Mouse (Mus musculus) limb, embryonic 12.5 days (tissue): Measurements from ENCODE around the gene Vmn1r74. TPM values are rescaled to one million over a fixed set of nuclear protein-coding genes. Genes with fewer than 3 reads are reported as not detected.
"Not testable (repeated sequence)": the region's sequence is repeated elsewhere in the genome, so short reads cannot be mapped to it uniquely, and the experiment has no call there.

ENCODE experiments used
- ATAC-seq: fragments of 200-750 bp; cut with Nextera tagmentation; 2 replicates; pipeline ENCODE4 v1.8.0; 2017; ENCODE audit warnings: low read depth, moderate TSS enrichment; ENCODE audit not compliant: insufficient number of reproducible peaks, insufficient read depth, low FRiP score, low TSS enrichment
- H3K27ac ChIP-seq: fragments of 300-500 bp; sonication (generic); 2 replicates; pipeline ENCODE4 v1.5.1; 2016; ENCODE audit warnings: mild to moderate bottlenecking, moderate library complexity
- H3K27me3 ChIP-seq: fragments of 300-500 bp; sonication (generic); 2 replicates; pipeline ENCODE4 v1.6.1; 2016; ENCODE audit warnings: mild to moderate bottlenecking, moderate library complexity
- H3K36me3 ChIP-seq: fragments of 300-500 bp; sonication (generic); 2 replicates; pipeline ENCODE4 v1.6.1; 2016; ENCODE audit warnings: mild to moderate bottlenecking, moderate library complexity
- H3K4me1 ChIP-seq: fragments of 300-500 bp; sonication (generic); replicated peaks from 2 replicates; pipeline ENCODE4 v1.6.1; 2016
- H3K4me2 ChIP-seq: fragments of 300-500 bp; sonication (generic); 2 replicates; pipeline ENCODE4 v1.6.1; 2016; ENCODE audit warnings: mild to moderate bottlenecking, moderate library complexity
- H3K4me3 ChIP-seq: fragments of 300-500 bp; sonication (generic); replicated peaks from 2 replicates; pipeline ENCODE4 v1.5.1; 2016; ENCODE audit warnings: mild to moderate bottlenecking
- H3K9ac ChIP-seq: fragments of 300-500 bp; sonication (generic); replicated peaks from 2 replicates; pipeline ENCODE4 v1.6.1; 2016; ENCODE audit warnings: mild to moderate bottlenecking, moderate library complexity
- H3K9me3 ChIP-seq: fragments of 300-500 bp; sonication (generic); 2 replicates; pipeline ENCODE4 v1.6.1; 2016; ENCODE audit warnings: mild to moderate bottlenecking, moderate library complexity
- WGBS: fragments of 180-500 bp; shearing (Covaris S2); methylation state at CpG from one replicate; pipeline ENCODE4 v1.1.7; 2016; 5-methylcytosine and 5-hydroxymethylcytosine counted together
- polyA plus RNA-seq: library from polyadenylated mRNA; unstranded; fragments of >200 nt; fragmentation: Nextera tagmentation; extraction: Ambion mirVana; gene quantifications from 2 replicates; pipeline ENCODE4 v1.2.1, GENCODE M21; 2016

Vmn1r74 gene
- polyA plus RNA-seq, result not detected in 2 replicates

DNA sequence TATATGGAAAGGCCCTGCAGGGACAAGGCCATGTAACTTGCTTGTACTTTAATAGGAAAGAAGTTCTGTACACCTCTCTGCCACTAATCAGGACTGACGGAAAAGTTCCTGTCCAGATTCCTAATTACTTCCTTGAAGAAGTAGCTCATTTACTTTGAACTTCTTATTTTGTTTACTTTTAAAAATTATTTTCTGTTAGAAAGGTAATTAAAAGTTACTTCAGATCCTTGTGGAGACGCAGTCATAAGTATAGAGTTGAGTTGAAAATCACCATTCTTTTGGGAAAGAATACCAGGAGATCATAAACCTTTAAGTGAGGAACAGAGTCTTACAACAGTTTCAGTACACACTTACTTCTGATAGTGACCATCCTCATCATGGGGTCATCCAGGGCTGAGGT, at the start of gene Vmn1r74:
Vmn1r74 (plus strand) TSS at position 301 of the 400 bp plus-strand sequence.
- no peaks in the 10 kb centered on the region for H3K36me3 ChIP-seq
- 75% methylated on average over 2 of the region's 2 CpGs for WGBS
- no peak within 1 kb of the TSS for H3K27ac ChIP-seq
- H3K9me3 ChIP-seq, result peaks cover 23% of the 10 kb centered on the region
- no peak within 1 kb of the TSS for H3K9ac ChIP-seq
- no peak within 1 kb of the TSS for H3K4me3 ChIP-seq
- no peaks in the 10 kb centered on the region for H3K27me3 ChIP-seq
- H3K4me2 ChIP-seq, result no peak within 1 kb of the TSS
- no peak for ATAC-seq
- H3K4me1 ChIP-seq, result no peaks in the 10 kb centered on the region

- no peak overlapping the region for H3K4me3 ChIP-seq
- no peak overlapping the region for H3K27ac ChIP-seq
- H3K4me1 ChIP-seq, result no peaks in the 10 kb centered on the region
- no peak overlapping the region for H3K9ac ChIP-seq
- no peak for ATAC-seq
- no peak overlapping the region for H3K4me2 ChIP-seq
- no peaks in the 10 kb centered on the region for H3K27me3 ChIP-seq
- H3K36me3 ChIP-seq, result no peaks in the 10 kb centered on the region
- H3K9me3 ChIP-seq, result peaks cover 66% of the 10 kb centered on the region
Observed at GRCm38 (mm10) chr7:11813751-11814150, 20.0 kb upstream of the Vmn1r74 start.

DNA sequence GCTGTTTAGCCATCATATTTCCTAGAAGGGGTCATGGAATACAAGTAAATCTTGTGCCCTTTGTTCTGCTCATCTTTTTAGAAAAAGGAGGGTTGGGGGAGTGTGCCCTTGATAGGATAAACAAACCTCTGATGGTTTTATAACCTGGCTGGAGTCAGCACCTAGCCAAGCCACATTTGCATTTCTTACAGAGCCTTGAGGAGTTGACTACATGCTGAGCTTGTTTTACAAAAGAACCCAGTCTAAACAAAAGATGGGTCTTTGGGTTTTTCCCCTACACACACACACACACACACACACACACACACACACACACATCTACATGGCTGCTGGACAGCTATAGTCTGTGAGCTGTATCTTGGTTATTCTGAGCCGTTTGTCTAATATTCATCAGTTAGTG, 11.6 kb upstream of the Vmn1r74 start:
- Histone ChIP-seq H3K36me3 (no peaks in the 10 kb centered on the region), H3K27ac (no peak overlapping the region), H3K4me2 (no peak overlapping the region), H3K9me3 (peaks cover 68% of the 10 kb centered on the region), H3K27me3 (no peaks in the 10 kb centered on the region), H3K9ac (no peak overlapping the region), H3K4me1 (no peaks in the 10 kb centered on the region), H3K4me3 (no peak overlapping the region)
- 85% methylated on average over 1 of the region's 1 CpGs for WGBS
- no peak for ATAC-seq

DNA sequence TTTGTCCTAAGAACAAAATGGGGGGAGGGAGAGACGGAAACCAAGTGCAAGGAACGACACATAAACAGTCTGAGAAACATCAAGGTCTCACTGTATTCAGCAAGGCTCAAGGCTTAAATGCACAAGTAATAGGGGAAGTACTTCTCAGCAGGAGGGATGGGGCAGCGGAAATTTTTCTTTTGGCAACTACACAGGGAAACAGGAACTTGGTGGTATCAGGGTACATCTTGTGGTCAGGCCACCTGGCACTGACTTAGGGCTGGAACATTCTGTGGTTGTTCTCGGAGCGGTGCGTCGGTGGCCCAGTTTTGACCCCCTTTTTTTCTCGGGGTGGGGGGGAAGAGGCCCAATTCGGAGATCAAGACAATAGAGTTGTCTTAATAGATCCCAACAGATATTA, 10.5 kb upstream of the Vmn1r74 start:
- not testable (repeated sequence) for H3K27ac ChIP-seq, H3K4me2 ChIP-seq, H3K27me3 ChIP-seq, H3K4me1 ChIP-seq, ATAC-seq, H3K4me3 ChIP-seq, H3K9ac ChIP-seq, H3K36me3 ChIP-seq
- H3K9me3 ChIP-seq, result peaks cover 61% of the 10 kb centered on the region
- 88% methylated on average over 9 of the region's 9 CpGs for WGBS

DNA sequence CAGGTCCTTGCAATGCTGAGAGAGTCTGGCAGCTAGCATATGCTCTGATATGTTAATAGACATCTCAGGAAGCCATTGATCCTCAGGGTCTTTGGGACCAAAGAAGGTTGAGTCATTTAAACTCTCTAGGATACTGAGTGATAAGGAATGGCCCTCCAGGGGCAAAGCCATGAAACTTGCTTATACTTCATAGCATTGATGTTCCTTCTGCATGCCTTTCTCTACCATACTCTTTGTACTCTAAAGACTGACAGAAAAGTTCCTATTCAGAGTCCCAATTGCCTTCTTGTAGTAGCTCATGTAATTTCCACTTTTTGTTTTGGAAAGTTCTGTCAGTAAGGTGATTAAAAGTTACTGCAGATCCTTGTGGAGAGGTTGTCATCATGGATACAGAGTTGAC, 40.5 kb downstream of the Vmn1r74 start, which contains the start of gene Vmn1r75:
Vmn1r75 (plus strand) TSS at position 301 of the 400 bp plus-strand sequence.
- Histone ChIP-seq H3K27ac (no peak within 1 kb of the TSS), H3K4me2 (no peak within 1 kb of the TSS)
- no peak for ATAC-seq

More for the DNA sequence above, 40.5 kb downstream of the Vmn1r74 start, which contains the start of gene Vmn1r75:
- H3K4me1 ChIP-seq, result no peaks in the 10 kb centered on the region
- no peak within 1 kb of the TSS for H3K4me3 ChIP-seq
- H3K27me3 ChIP-seq, result no peaks in the 10 kb centered on the region
- peaks cover 22% of the 10 kb centered on the region; the same call in 1 of the 2 replicates for H3K9me3 ChIP-seq
- no peaks in the 10 kb centered on the region for H3K36me3 ChIP-seq
- H3K9ac ChIP-seq, result no peak within 1 kb of the TSS

Other genes starting within 250 kb of the Vmn1r74 start
- gene Zscan4-ps3, start 224.7 kb upstream of the Vmn1r74 start, polyA plus RNA-seq, result not detected in 2 replicates
- not detected in 2 replicates for gene Vmn1r72, start 153.8 kb upstream of the Vmn1r74 start, polyA plus RNA-seq
- not detected in 2 replicates for gene Vmn1r73, start 103.7 kb upstream of the Vmn1r74 start, polyA plus RNA-seq
- gene Vmn1r75, start 40.6 kb downstream of the Vmn1r74 start, polyA plus RNA-seq, result not detected in 2 replicates
- not detected in 2 replicates for gene Vmn1r76, start 104.2 kb downstream of the Vmn1r74 start, polyA plus RNA-seq
- not detected in 2 replicates for gene Vmn1r77, start 202.8 kb downstream of the Vmn1r74 start, polyA plus RNA-seq